Mouse (Mus musculus): ENCODE measurements at regions not wholly inside any gene's neighbourhood (a gene's known extent, or its start where the extent isn't known, plus 50 kb on each side); places are given as distances from the start of the nearest gene placed in this dataset.

- H3K9me3 ChIP-seq = no peaks in the 10 kb centered on the region
- TF ChIP-seq FLI1 (IDR thresholded peaks at IDR 0.05; ENCODE audit: low read length) = no peak
- no peak for TF ChIP-seq GATA1 (IDR thresholded peaks at IDR 0.05; ENCODE audit: borderline replicate concordance, low read length)
- no peaks in the 10 kb centered on the region for H3K36me3 ChIP-seq (replicated peaks; ENCODE audit: low read length)
- peak overlapping the region; percentile 7 for H3K4me3 ChIP-seq (replicated peaks)
- no peaks in the 10 kb centered on the region for H3K4me1 ChIP-seq
- H3K27me3 ChIP-seq (replicated peaks) = no peaks in the 10 kb centered on the region
Observed at GRCm38 (mm10) chr10:3656081-3656480, 84.1 kb upstream of the Plekhg1 start.

DNA sequence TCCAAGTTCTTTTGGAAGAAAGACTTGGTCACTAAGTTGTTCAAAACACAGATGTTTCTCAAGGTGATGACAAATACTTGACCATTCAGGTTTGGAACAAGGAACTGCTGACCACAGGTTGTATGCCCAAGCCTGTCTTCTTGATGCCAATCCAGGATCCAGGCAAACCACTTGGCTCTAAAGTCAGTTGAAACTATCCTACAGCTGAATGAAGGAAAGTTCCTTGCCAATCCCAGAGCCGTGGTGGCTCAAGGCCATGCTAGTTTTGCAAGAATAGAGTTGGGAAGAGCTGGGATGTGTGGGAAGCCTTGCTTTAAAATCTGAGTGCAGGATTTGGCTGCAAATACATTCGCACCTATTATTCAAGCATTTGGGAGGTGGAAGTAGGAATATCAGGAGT, 78.0 kb upstream of the Plekhg1 start:
- H3K27me3 ChIP-seq (replicated peaks) = no peaks in the 10 kb centered on the region
- H3K4me1 ChIP-seq = no peaks in the 10 kb centered on the region
- no peaks in the 10 kb centered on the region for H3K36me3 ChIP-seq (replicated peaks; ENCODE audit: low read length)
- no peaks in the 10 kb centered on the region for H3K9me3 ChIP-seq
- no peak for TF ChIP-seq GATA1 (IDR thresholded peaks at IDR 0.05; ENCODE audit: borderline replicate concordance, low read length)
- TF ChIP-seq FLI1 (IDR thresholded peaks at IDR 0.05; ENCODE audit: low read length) = no peak
- no peak overlapping the region for H3K4me3 ChIP-seq (replicated peaks)

DNA sequence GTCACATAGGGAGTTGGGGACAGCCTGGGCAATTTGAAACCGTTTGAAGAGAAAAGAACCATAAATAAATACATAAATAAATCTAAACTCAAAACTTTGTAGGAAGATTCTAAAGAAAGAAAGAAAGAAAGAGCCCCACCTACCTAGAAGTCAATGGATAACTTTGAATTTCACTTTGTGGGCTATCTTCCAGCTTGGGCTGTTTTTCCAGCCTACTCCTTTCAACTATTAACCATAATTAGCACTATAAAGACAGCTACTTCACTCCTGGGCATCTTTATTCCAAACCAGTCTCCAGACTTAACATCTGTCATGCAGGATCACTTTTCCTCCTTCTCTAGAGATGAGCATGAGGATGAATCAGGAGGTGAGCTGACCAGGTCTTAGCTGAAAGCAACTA, 77.6 kb upstream of the Plekhg1 start:
- Histone ChIP-seq H3K27me3 (replicated peaks) (no peaks in the 10 kb centered on the region), H3K4me3 (replicated peaks) (no peak overlapping the region), H3K4me1 (no peaks in the 10 kb centered on the region), H3K9me3 (no peaks in the 10 kb centered on the region), H3K36me3 (replicated peaks; ENCODE audit: low read length) (no peaks in the 10 kb centered on the region)
- TF ChIP-seq FLI1 (IDR thresholded peaks at IDR 0.05; ENCODE audit: low read length) = no peak
- no peak for TF ChIP-seq GATA1 (IDR thresholded peaks at IDR 0.05; ENCODE audit: borderline replicate concordance, low read length)

DNA sequence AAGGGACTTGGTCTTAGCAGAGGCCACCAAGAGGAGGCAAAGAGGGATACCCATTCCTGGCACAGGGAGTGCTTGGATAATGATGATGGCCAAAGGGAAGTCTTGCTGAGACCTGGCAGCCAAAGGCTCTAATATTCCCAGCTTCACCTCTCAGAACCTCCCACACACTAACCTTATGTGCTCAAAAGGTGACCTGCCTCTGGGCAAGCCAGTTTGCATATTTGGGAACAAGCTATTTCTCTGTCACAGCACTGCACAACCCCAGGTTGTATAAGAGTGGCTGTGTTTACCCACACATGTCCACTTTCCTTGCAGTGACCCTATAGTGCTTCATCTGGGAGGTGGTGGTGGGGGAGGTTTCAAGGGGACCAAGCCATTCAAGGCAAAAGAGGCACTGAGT, 76.9 kb upstream of the Plekhg1 start:
- H3K36me3 ChIP-seq (replicated peaks; ENCODE audit: low read length) = no peaks in the 10 kb centered on the region
- TF ChIP-seq GATA1 (IDR thresholded peaks at IDR 0.05; ENCODE audit: borderline replicate concordance, low read length) = no peak
- TF ChIP-seq FLI1 (IDR thresholded peaks at IDR 0.05; ENCODE audit: low read length) = no peak
- no peaks in the 10 kb centered on the region for H3K9me3 ChIP-seq
- no peaks in the 10 kb centered on the region for H3K27me3 ChIP-seq (replicated peaks)
- H3K4me3 ChIP-seq (replicated peaks) = no peak overlapping the region
- H3K4me1 ChIP-seq = no peaks in the 10 kb centered on the region

DNA sequence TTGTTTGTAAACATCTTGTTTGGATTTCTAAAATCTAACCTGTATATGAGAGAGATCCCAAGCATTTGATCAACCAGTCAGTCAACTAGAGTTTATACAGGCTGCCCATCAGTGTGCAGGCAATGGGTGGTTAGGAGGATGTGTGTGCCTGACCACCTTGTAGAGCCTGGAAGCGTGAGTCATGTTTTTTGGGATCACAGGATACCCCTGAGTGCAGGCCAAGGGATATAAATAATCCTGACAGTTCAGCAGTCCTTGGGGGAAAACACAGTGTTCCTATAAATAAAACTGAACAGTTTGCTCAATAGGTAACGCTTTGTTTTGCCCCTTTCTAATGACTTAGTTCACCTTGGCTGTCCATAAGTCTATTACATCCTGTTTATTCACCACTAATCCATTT, 55.7 kb upstream of the Plekhg1 start:
- TF ChIP-seq GATA1 (IDR thresholded peaks at IDR 0.05; ENCODE audit: borderline replicate concordance, low read length) (no peak), FLI1 (IDR thresholded peaks at IDR 0.05; ENCODE audit: low read length) (no peak)
- H3K4me1 ChIP-seq = no peaks in the 10 kb centered on the region

More for the DNA sequence above, 55.7 kb upstream of the Plekhg1 start:
- Histone ChIP-seq H3K9me3 (no peaks in the 10 kb centered on the region), H3K27me3 (replicated peaks) (no peaks in the 10 kb centered on the region), H3K4me3 (replicated peaks) (no peak overlapping the region), H3K36me3 (replicated peaks; ENCODE audit: low read length) (no peaks in the 10 kb centered on the region)

Data from megakaryocyte, embryonic 14.5 days (primary cell).